Mouse (Mus musculus): Measurements from ENCODE around the gene Upk2.

GRCm38 (mm10) chr9:44411601-44412130, 43.1 kb downstream of the Upk2 start:
- TF ChIP-seq CTCF (IDR thresholded peaks at IDR 0.05; ENCODE audit: insufficient read depth, low read length), result no peak
- no peak for TF ChIP-seq POLR2A (IDR thresholded peaks at IDR 0.05; ENCODE audit: borderline replicate concordance, extremely low read depth, low read depth, low read length)

All from lung, adult 2 months (tissue).